Mouse (Mus musculus) A20 (cell line): ENCODE measurements around the gene Letm1.

Experiments
- DNase-seq: peaks from one replicate; pipeline ENCODE4 v3.0.0-alpha.2; 2011; ENCODE audit warnings: low read depth, low spot score

Letm1 gene

GRCm38 (mm10) chr5:33782345-33782998, at the start of gene Letm1:
TSS of gene Letm1 (minus strand) at chr5:33782817.
- DNase-seq, result peak; percentile 96

GRCm38 (mm10) chr5:33830832-33831231, 48.2 kb upstream of the Letm1 start:
- DNase-seq, result no peak

DNA sequence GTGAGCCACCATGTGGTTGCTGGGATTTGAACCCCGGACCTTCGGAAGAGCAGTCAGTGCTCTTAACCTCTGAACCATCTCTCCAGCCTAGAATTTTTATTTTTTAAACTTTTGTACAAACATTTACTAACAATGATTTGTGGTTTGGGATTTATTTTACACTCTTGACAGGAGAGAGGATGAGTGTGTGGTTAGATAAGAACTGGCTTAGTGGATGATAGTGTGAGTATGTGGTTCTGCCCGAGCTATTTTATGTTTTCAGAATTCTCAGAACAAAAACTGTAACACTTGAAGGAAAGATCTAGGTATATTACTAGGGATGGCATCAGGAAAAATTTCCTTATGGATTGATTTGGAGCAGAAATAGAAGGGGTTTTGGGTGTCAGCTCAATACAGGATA, 47.3 kb upstream of the Letm1 start:
- DNase-seq, result no peak

- DNase-seq, result no peak
These were observed 45.5 kb upstream of the Letm1 start for GRCm38 (mm10) chr5:33828107-33828506.

DNA sequence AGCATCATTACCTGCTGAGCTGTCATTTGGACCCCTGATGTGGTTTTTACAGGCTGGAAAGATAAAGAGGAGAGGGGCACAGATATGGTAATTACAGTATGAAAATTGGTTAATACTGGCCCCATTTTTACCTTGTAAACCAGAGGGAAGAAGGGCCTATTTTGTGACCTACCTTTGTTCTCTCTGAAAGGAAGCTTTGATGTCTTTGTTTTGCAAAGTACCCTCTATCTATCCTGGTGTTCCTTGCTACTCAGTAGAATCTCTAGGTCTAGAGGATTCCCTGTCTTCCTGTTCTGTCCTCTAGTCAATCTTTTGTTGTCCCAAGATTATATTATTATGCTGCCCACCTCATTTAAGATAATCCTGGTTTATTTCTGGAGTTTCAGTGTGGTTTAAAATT, 43.4 kb upstream of the Letm1 start:
- no peak for DNase-seq

DNA sequence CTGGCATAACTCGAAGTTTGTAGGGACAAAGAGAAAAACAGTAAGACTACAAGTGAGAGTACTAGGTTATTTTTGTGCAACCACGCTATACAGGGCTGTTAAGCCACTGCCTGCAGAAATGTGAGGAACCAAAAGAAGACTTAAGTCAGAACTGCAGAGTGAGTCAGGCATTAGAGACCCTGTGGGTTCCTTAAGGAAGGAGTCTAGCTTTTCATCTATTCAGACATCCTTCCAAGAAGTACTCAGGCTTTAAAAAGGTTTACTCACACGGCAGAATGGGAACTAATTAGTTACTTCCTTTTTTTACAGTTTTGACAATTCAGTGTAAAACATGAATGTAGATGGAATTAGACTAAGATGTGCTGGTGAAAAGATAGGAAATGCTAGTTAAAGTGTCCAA, 39.8 kb upstream of the Letm1 start:
- peak; percentile 63 for DNase-seq

- DNase-seq, result peak; percentile 61
These were observed 39.3 kb upstream of the Letm1 start for GRCm38 (mm10) chr5:33821901-33822427.

DNA sequence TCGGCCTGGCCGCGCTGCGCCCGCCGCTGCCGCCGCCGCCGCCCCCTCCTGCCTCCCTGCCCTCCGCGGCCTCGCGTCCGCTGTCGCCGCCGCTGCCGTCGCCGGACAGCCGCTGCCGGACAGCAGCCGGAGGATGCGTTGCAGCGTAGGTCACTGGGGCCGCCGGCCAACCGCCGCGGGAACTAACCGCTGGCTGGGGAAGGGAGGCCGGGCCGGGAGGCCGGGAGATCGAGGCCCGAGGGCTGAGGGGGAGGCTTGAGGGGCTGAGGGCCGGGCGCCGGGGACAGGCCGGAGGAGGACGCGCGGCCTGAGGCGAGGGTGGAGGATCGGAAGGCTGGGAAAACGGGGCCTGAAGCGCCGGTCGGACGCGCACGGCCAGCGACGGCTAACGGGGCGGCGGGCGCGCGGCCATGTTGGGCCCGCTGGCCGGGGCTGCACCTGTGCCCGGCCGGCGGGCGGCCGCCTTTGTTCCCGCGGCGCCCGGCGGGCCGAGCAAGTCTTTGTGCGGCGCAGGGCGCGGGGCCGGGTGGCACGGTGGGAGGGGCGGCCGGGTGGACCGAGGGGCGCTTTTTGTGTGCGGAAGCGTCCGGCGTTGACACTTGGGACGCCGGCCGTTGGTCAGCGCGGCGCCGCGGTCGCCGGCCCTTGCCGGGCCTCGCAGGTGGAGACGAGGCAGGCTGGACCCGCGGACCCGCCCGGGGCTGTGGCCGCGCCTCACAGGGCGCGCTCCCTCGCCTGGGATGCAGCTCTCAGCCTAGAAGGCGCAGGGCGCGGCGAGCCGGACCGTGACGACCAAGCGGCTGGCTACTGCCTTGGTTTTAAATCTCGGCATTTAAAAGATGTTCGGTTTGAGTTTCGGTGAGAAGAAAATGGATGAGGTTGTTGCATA, 38.4 kb upstream of the Letm1 start:
- peak; percentile 73 for DNase-seq

GRCm38 (mm10) chr5:33819876-33820732, 37.5 kb upstream of the Letm1 start, which contains the start of gene Nsd2:
TSS of gene Nsd2 (plus strand) at chr5:33820725.
- DNase-seq, result peak; percentile 88

DNA sequence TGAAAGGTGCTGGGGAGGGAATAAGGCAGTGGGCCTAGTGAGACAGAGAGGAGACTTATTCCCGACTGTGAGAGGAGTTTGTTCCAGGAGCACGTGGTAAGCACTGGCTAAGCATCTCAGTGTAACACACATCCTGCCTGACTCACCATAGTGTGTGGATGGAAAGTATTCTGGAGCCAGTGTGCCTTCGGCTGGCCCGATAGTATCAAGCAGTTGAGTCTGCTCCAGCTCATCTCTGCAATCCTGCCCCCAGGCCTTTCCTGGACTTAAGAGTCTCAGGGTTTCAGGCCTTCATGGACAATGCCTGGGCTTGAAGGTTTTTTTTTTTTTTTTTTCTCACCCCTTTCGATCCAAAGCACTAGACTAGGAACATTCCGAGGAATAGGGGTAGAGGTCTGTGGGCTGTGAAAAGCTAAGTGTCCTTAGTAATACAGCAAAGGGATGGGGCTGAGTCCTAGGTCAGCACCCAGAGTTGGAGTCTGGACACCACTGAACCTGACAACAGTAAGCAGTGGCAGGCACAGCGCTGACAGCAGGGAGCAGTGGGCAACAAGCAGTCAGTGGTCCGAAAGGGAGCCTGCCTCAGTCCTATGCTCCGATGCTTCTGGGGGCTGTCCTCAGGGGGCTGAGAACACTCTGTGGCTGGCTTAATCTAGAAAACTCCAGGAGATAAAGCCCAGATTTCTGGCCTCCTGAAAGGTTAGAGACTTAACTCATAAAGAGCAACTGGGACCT, 36.7 kb upstream of the Letm1 start:
- peak; percentile 30 for DNase-seq

DNA sequence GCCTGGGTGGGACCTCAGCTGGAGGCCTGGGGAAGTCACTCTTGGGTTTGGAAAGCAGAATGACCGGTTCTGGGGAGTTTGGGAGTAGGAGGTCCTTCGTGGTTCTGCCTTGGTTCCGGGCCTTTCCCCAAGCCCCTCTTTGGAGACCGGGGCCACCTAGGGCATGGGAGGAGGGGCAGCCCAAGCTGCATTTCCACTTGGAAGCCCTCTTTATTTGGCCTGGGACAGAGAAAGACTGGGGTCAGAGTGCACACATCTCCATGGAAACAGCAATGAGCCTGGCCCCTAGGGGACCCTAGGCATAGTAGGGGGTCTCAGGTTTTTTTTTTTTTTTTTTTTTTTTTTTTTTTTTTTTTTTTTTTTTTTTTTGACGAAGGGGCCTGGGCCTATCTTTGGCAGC, 35.5 kb upstream of the Letm1 start:
- no peak for DNase-seq

DNA sequence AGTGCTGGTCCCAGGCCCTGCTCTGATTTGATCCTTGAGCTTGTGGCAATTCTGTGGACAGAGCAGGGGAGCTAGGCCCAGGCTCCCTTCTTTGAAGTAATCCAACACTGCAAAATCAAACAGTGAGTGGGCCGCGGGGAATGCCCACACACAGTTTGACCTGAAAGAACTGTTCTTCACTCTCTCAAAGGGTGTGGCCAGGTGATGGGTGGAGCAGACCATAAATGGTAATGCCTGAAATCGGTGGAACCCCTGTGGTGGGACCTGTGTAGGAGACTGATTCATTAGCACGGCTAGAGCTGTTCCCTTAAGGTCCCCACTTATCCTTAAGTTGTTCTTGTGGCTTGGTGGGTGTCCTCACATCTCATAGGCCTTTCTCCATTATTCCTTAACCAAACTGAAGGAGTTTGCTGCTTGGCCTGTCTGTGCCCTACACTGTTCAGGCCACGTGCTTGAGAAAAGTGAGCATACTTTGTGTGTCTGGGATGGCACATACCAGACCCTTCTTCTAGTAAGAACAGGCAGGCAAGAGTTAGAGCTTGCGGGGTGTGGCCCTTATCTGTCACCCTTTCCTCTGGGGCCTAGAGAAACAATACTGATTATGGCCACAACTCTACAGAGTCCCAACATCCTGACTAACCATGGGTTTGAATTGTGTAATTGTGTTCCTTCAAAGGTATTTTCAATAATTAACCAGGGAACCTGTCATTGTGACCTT, 33.5 kb upstream of the Letm1 start:
- no peak for DNase-seq

- DNase-seq, result no peak
These were observed 28.9 kb upstream of the Letm1 start for GRCm38 (mm10) chr5:33811519-33811918.

- no peak for DNase-seq
These were observed 20.7 kb upstream of the Letm1 start for GRCm38 (mm10) chr5:33803337-33803736.

DNA sequence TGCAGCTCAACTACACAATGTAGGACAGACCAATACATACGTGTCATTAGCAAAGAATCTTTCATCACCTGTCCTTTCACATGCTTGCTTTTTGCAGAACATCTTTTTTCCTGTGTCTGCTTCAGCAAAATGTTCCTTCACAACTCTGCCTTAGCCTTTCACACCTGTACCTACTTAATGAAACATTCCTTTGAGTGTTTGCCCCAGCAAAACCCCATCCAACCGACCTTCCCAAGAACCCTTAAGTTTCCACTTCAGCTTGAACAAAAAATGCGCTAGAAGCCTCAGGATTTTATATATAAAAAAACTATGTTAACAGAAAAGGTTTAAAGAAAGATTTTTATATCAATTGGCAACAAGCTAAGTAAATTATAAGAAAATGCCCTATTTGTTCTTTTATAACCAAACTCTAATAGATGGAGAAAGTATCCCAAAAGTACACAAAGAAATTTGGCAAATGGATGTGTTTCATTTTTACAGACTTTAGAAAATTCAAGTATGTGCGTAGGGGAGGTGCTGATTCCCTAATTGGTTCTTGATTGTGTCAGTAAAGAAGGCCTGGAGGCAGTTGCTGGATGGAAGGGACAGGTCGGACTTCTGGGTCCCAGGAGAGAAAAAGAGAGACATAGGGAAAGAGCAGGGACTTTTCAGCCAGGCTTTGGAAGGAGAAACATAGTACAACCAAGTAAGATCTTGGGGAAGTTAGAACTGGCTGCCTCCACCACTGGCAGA, 9.5 kb upstream of the Letm1 start:
- no peak for DNase-seq

- DNase-seq, result no peak
These were observed 378 bp upstream of the Letm1 start for GRCm38 (mm10) chr5:33782999-33783390.

DNA sequence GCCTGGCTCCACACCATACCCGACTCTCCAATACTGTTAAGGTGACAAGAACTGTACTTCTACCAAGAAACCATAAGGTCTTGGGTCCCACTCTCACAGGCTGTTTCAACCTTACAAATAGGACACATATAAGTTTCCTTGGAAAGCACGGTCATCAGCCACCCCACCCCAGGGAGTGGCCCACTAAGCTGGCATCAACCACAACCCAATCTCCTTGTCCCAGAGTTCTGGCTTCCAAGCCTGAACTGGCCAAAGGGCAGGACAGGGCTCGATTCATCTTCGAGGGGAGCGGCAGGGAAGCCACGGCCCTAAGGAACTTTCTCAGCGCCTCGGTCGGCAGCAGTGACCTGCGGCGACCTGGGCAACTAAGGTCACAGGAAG, 663 bp downstream of the Letm1 start:
- DNase-seq, result no peak

DNA sequence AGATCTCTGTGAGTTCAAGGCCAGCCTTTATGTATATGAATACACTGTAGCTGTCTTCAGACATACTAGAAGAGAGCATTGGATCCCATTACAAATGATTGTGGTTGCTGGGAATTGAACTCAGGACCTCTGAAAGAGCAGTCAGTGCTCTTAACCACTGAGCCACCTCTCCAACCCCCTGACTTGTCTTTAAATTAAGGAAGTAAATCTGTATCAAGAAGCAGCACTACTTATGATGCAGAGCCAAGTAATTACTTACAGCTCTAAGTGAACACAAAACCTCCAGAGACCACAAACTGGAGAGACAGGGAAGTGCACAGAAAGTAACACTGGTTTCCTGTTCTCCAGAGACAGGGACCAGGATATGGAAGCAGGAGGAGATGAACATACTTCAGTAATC, 5.4 kb downstream of the Letm1 start:
- no peak for DNase-seq

DNA sequence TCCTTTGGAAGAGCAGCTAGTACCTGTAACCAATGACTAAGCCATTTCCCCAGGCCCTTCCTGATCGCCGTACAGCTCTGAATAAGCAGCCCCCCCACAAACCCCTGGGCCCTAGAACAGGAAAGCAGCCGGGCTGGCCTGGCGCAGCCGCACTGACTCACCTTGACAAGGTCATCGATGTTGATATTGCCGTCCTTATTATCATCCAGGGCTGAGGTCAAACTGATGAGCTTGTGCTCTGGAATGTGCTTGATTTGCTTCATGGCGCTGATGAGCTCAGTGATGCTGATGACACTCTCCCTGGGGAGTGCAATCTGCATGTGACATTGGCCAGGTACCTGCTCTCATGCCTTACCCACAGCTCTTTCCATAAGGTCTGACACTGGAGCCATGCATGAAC, 39.1 kb downstream of the Letm1 start:
- DNase-seq, result no peak

GRCm38 (mm10) chr5:33740548-33740947, 42.1 kb downstream of the Letm1 start:
- DNase-seq, result no peak
